Mouse (Mus musculus): ENCODE measurements around the gene Btn2a2. TPM values are rescaled to one million over a fixed set of nuclear protein-coding genes. Genes with fewer than 3 reads are reported as not detected.

The Btn2a2 gene
- polyA plus RNA-seq, 1 experiment from 2014 or later: not detected

GRCm38 (mm10) chr13:23501511-23501910 is 12.9 kb upstream of the Btn2a2 start:
- Histone ChIP-seq H3K4me1 (ENCODE audit: insufficient read depth) (peaks cover 21% of the 10 kb centered on the region), H3K4me3 (ENCODE audit: low read depth, low read length) (no peak overlapping the region; the same call in 1 of the 2 replicates), H3K27ac (ENCODE audit: low read depth) (no peak overlapping the region), H3K27me3 (ENCODE audit: insufficient read depth, low read length) (no peaks in the 10 kb centered on the region), H3K9ac (replicated peaks) (no peak overlapping the region), H3K9me3 (ENCODE audit: low read length) (no peaks in the 10 kb centered on the region), H3K4me2 (ENCODE audit: low read depth, low read length) (peak overlapping the region; percentile 47), H3K36me3 (replicated peaks; ENCODE audit: insufficient read depth, low read length) (no peaks in the 10 kb centered on the region)
- no peak for DNase-seq
- WGBS (ENCODE audit: insufficient replicate concordance): 31% methylated on average over 5 of the region's 5 CpGs
- no peak for TF ChIP-seq EP300 (IDR thresholded peaks at IDR 0.05; ENCODE audit: low read depth)
- TF ChIP-seq CTCF (IDR thresholded peaks at IDR 0.05; ENCODE audit: low read depth): no peak
- ATAC-seq: no peak

GRCm38 (mm10) chr13:23500424-23501200 is 12.0 kb upstream of the Btn2a2 start:
- WGBS (ENCODE audit: insufficient replicate concordance): 2% methylated on average over 17 of the region's 17 CpGs
- Histone ChIP-seq H3K4me1 (ENCODE audit: insufficient read depth) (peaks cover 16% of the 10 kb centered on the region), H3K9me3 (ENCODE audit: low read length) (no peaks in the 10 kb centered on the region)

GRCm38 (mm10) chr13:23499943-23500342 is 11.3 kb upstream of the Btn2a2 start:
- Histone ChIP-seq H3K4me1 (ENCODE audit: insufficient read depth) (peaks cover 9% of the 10 kb centered on the region), H3K9me3 (ENCODE audit: low read length) (no peaks in the 10 kb centered on the region), H3K4me3 (ENCODE audit: low read depth, low read length) (no peak overlapping the region), H3K36me3 (replicated peaks; ENCODE audit: insufficient read depth, low read length) (no peaks in the 10 kb centered on the region), H3K4me2 (ENCODE audit: low read depth, low read length) (0 out of 2 replicates have a peak overlapping the region, but pooled peaks have one; percentile 4), H3K9ac (replicated peaks) (no peak overlapping the region), H3K27ac (ENCODE audit: low read depth) (no peak overlapping the region), H3K27me3 (ENCODE audit: insufficient read depth, low read length) (no peaks in the 10 kb centered on the region)
- DNase-seq: no peak
- ATAC-seq: no peak
- 14% methylated on average over 7 of the region's 7 CpGs for WGBS (ENCODE audit: insufficient replicate concordance)
- TF ChIP-seq EP300 (IDR thresholded peaks at IDR 0.05; ENCODE audit: low read depth) (no peak), CTCF (IDR thresholded peaks at IDR 0.05; ENCODE audit: low read depth) (no peak)

More at GRCm38 (mm10) chr13:23500424-23501200, 12.0 kb upstream of the Btn2a2 start:
- TF ChIP-seq CTCF (IDR thresholded peaks at IDR 0.05; ENCODE audit: low read depth) (no peak), EP300 (IDR thresholded peaks at IDR 0.05; ENCODE audit: low read depth) (0 out of 2 replicates have a peak, but pooled peaks have one; percentile 3)
- no peak overlapping the region for H3K27ac ChIP-seq (ENCODE audit: low read depth)
- ATAC-seq (peak; percentile 86), DNase-seq (peak; percentile 76)
- H3K27me3 ChIP-seq (ENCODE audit: insufficient read depth, low read length): no peaks in the 10 kb centered on the region
- no peak overlapping the region; the same call in 1 of the 2 replicates for H3K4me3 ChIP-seq (ENCODE audit: low read depth, low read length)
- H3K9ac ChIP-seq (replicated peaks): no peak overlapping the region
- no peaks in the 10 kb centered on the region for H3K36me3 ChIP-seq (replicated peaks; ENCODE audit: insufficient read depth, low read length)
- peak overlapping the region; percentile 47; the same call in 1 of the 2 replicates for H3K4me2 ChIP-seq (ENCODE audit: low read depth, low read length)

GRCm38 (mm10) chr13:23498653-23499052 is 10.0 kb upstream of the Btn2a2 start:
- Histone ChIP-seq H3K27ac (ENCODE audit: low read depth) (no peak overlapping the region), H3K4me3 (ENCODE audit: low read depth, low read length) (peak overlapping the region; percentile 21; the same call in 1 of the 2 replicates), H3K36me3 (replicated peaks; ENCODE audit: insufficient read depth, low read length) (no peaks in the 10 kb centered on the region), H3K4me1 (ENCODE audit: insufficient read depth) (peaks cover 9% of the 10 kb centered on the region), H3K4me2 (ENCODE audit: low read depth, low read length) (peak overlapping the region; percentile 62), H3K9me3 (ENCODE audit: low read length) (no peaks in the 10 kb centered on the region), H3K27me3 (ENCODE audit: insufficient read depth, low read length) (no peaks in the 10 kb centered on the region), H3K9ac (replicated peaks) (no peak overlapping the region)
- ATAC-seq (no peak), DNase-seq (no peak)
- WGBS (ENCODE audit: insufficient replicate concordance): 19% methylated on average over 10 of the region's 10 CpGs
- TF ChIP-seq CTCF (IDR thresholded peaks at IDR 0.05; ENCODE audit: low read depth): no peak
- no peak for TF ChIP-seq EP300 (IDR thresholded peaks at IDR 0.05; ENCODE audit: low read depth)

GRCm38 (mm10) chr13:23497656-23498321 is 9.1 kb upstream of the Btn2a2 start:
- Histone ChIP-seq H3K27me3 (ENCODE audit: insufficient read depth, low read length) (no peaks in the 10 kb centered on the region), H3K9me3 (ENCODE audit: low read length) (no peaks in the 10 kb centered on the region), H3K9ac (replicated peaks) (no peak overlapping the region), H3K36me3 (replicated peaks; ENCODE audit: insufficient read depth, low read length) (no peaks in the 10 kb centered on the region), H3K27ac (ENCODE audit: low read depth) (no peak overlapping the region), H3K4me2 (ENCODE audit: low read depth, low read length) (peak overlapping the region; percentile 62), H3K4me3 (ENCODE audit: low read depth, low read length) (peak overlapping the region; percentile 21; the same call in 1 of the 2 replicates), H3K4me1 (ENCODE audit: insufficient read depth) (peaks cover 9% of the 10 kb centered on the region)
- ATAC-seq: peak; percentile 24; the same call in 1 of the 2 replicates
- WGBS (ENCODE audit: insufficient replicate concordance): 15% methylated on average over 19 of the region's 19 CpGs
- no peak for TF ChIP-seq CTCF (IDR thresholded peaks at IDR 0.05; ENCODE audit: low read depth)
- no peak for TF ChIP-seq EP300 (IDR thresholded peaks at IDR 0.05; ENCODE audit: low read depth)
- peak; percentile 57 for DNase-seq

- Histone ChIP-seq H3K27ac (ENCODE audit: low read depth) (no peak overlapping the region), H3K9me3 (ENCODE audit: low read length) (no peaks in the 10 kb centered on the region), H3K36me3 (replicated peaks; ENCODE audit: insufficient read depth, low read length) (no peaks in the 10 kb centered on the region), H3K4me1 (ENCODE audit: insufficient read depth) (peaks cover 14% of the 10 kb centered on the region), H3K9ac (replicated peaks) (no peak overlapping the region), H3K27me3 (ENCODE audit: insufficient read depth, low read length) (no peaks in the 10 kb centered on the region), H3K4me3 (ENCODE audit: low read depth, low read length) (no peak overlapping the region), H3K4me2 (ENCODE audit: low read depth, low read length) (no peak overlapping the region)
- ATAC-seq (no peak), DNase-seq (no peak)
- WGBS (ENCODE audit: insufficient replicate concordance): 77% methylated on average over 6 of the region's 6 CpGs
- TF ChIP-seq EP300 (IDR thresholded peaks at IDR 0.05; ENCODE audit: low read depth) (no peak), CTCF (IDR thresholded peaks at IDR 0.05; ENCODE audit: low read depth) (no peak)
These were observed 6.9 kb upstream of the Btn2a2 start for GRCm38 (mm10) chr13:23495526-23495925.

All from liver, postnatal 0 days (tissue).